Mouse (Mus musculus) lung, embryonic 14.5 days (tissue): Measurements from ENCODE around the gene Mterf4. TPM values are rescaled to one million over a fixed set of nuclear protein-coding genes. Genes with fewer than 3 reads are reported as not detected.

Source experiments
- ATAC-seq: fragments of 200-750 bp; cut with Nextera tagmentation; 2 replicates; pipeline ENCODE4 v1.8.0; 2017; ENCODE audit warnings: mild to moderate bottlenecking, moderate TSS enrichment, moderate library complexity; ENCODE audit not compliant: insufficient read depth
- DNase-seq: peaks from one replicate; pipeline ENCODE4 v3.0.0-alpha.2; 2015
- H3K27ac ChIP-seq: fragments of 300-500 bp; sonication (generic); 2 replicates; pipeline ENCODE4 v1.5.1; 2014; ENCODE audit warnings: low read depth, mild to moderate bottlenecking, moderate library complexity
- H3K27me3 ChIP-seq: fragments of 300-500 bp; sonication (generic); 2 replicates; pipeline ENCODE4 v1.6.1; 2014; ENCODE audit warnings: low read length, control low read depth; ENCODE audit not compliant: insufficient read depth
- H3K36me3 ChIP-seq: fragments of 300-500 bp; sonication (generic); 2 replicates; pipeline ENCODE4 v1.6.1; 2014; ENCODE audit warnings: control low read depth; ENCODE audit not compliant: insufficient read depth
- H3K4me1 ChIP-seq: fragments of 300-500 bp; sonication (generic); 2 replicates; pipeline ENCODE4 v1.6.1; 2014; ENCODE audit warnings: antibody characterized with exemption, control low read depth; ENCODE audit not compliant: insufficient read depth
- H3K4me2 ChIP-seq: fragments of 300-500 bp; sonication (generic); 2 replicates; pipeline ENCODE4 v1.6.1; 2014; ENCODE audit warnings: mild to moderate bottlenecking
- H3K4me3 ChIP-seq: fragments of 300-500 bp; sonication (generic); 2 replicates; pipeline ENCODE4 v1.5.1; 2014; ENCODE audit warnings: low read depth, low read length
- H3K9ac ChIP-seq: fragments of 300-500 bp; sonication (generic); 2 replicates; pipeline ENCODE4 v1.6.1; 2014
- H3K9me3 ChIP-seq: fragments of 300-500 bp; sonication (generic); 2 replicates; pipeline ENCODE4 v1.6.1; 2016; ENCODE audit warnings: low read depth, low read length, control low read depth
- CTCF ChIP-seq: IDR thresholded peaks from 2 replicates; pipeline ENCODE4 v1.5.1; 2016; ENCODE audit warnings: antibody characterized with exemption, low read depth
- WGBS: fragments of 180-500 bp; shearing (Covaris S2); extraction: QIAGEN DNeasy Blood & Tissue Kit; methylation state at CpG from one replicate; pipeline ENCODE4 v1.1.7; 2014; 5-methylcytosine and 5-hydroxymethylcytosine counted together
- microRNA-seq: library from miRNA; unstranded; fragments of <30 nt; microRNA quantifications from one replicate; pipeline ENCODE4, GENCODE M21; 2016; ENCODE audit warnings: borderline number of aligned reads
- polyA plus RNA-seq: library from polyadenylated mRNA; unstranded; fragments of >200 nt; fragmentation: Nextera tagmentation; extraction: Ambion mirVana; gene quantifications from 2 replicates; pipeline ENCODE4 v1.2.1, GENCODE M21; 2014

Mterf4 gene
- polyA plus RNA-seq, 1 experiment from 2014 or later, result 28.2 TPM

GRCm38 (mm10) chr1:93268246-93268645 is 37.5 kb downstream of the Mterf4 start:
- 76% methylated on average over 2 of the region's 2 CpGs for WGBS
- no peaks in the 10 kb centered on the region for H3K4me1 ChIP-seq
- TF ChIP-seq CTCF, result no peak
- H3K4me3 ChIP-seq, result no peak overlapping the region
- no peak overlapping the region for H3K9ac ChIP-seq
- no peak overlapping the region for H3K4me2 ChIP-seq
- peaks cover 15% of the 10 kb centered on the region; the same call in 1 of the 2 replicates for H3K36me3 ChIP-seq
- DNase-seq (no peak), ATAC-seq (no peak)
- no peaks in the 10 kb centered on the region for H3K9me3 ChIP-seq
- no peak overlapping the region for H3K27ac ChIP-seq
- no peaks in the 10 kb centered on the region for H3K27me3 ChIP-seq

- 46% methylated on average over 3 of the region's 3 CpGs for WGBS
- Histone ChIP-seq H3K9me3 (no peaks in the 10 kb centered on the region), H3K4me2 (no peak overlapping the region), H3K36me3 (peaks cover 20% of the 10 kb centered on the region; the same call in 1 of the 2 replicates), H3K4me1 (no peaks in the 10 kb centered on the region), H3K27ac (no peak overlapping the region), H3K9ac (no peak overlapping the region), H3K27me3 (no peaks in the 10 kb centered on the region), H3K4me3 (no peak overlapping the region)
- no peak for TF ChIP-seq CTCF
- DNase-seq (no peak), ATAC-seq (no peak)
Measured at GRCm38 (mm10) chr1:93267207-93267606, 38.5 kb downstream of the Mterf4 start.

- Histone ChIP-seq H3K9ac (no peak overlapping the region), H3K4me2 (no peak overlapping the region), H3K27ac (no peak overlapping the region), H3K4me3 (no peak overlapping the region), H3K4me1 (no peaks in the 10 kb centered on the region), H3K27me3 (no peaks in the 10 kb centered on the region), H3K9me3 (no peaks in the 10 kb centered on the region), H3K36me3 (peaks cover 15% of the 10 kb centered on the region; the same call in 1 of the 2 replicates)
- ATAC-seq, result no peak
- TF ChIP-seq CTCF, result no peak
- 83% methylated on average over 1 of the region's 1 CpGs for WGBS
- DNase-seq, result no peak
Measured at GRCm38 (mm10) chr1:93257560-93257959, 48.2 kb downstream of the Mterf4 start.

- no peak overlapping the region for H3K27ac ChIP-seq
- H3K4me2 ChIP-seq, result no peak overlapping the region
Measured at GRCm38 (mm10) chr1:93255761-93256160, 50.0 kb downstream of the Mterf4 start.

GRCm38 (mm10) chr1:93252586-93252985 is 53.1 kb downstream of the Mterf4 start:
- WGBS, result 24% methylated on average over 2 of the region's 2 CpGs
- ATAC-seq, result no peak
- Histone ChIP-seq H3K9ac (no peak overlapping the region), H3K27me3 (no peaks in the 10 kb centered on the region), H3K9me3 (no peaks in the 10 kb centered on the region), H3K4me2 (no peak overlapping the region), H3K27ac (no peak overlapping the region), H3K4me3 (no peak overlapping the region), H3K36me3 (0 out of 2 replicates have a peak, but pooled peaks cover 4% of the 10 kb centered on the region), H3K4me1 (no peaks in the 10 kb centered on the region)
- peak; percentile 41 for DNase-seq
- no peak for TF ChIP-seq CTCF

More at GRCm38 (mm10) chr1:93255761-93256160, 50.0 kb downstream of the Mterf4 start:
- Histone ChIP-seq H3K9me3 (no peaks in the 10 kb centered on the region), H3K27me3 (no peaks in the 10 kb centered on the region), H3K4me3 (no peak overlapping the region), H3K4me1 (no peaks in the 10 kb centered on the region), H3K36me3 (0 out of 2 replicates have a peak, but pooled peaks cover 4% of the 10 kb centered on the region), H3K9ac (no peak overlapping the region)
- 89% methylated on average over 7 of the region's 7 CpGs for WGBS
- DNase-seq (no peak), ATAC-seq (no peak)
- TF ChIP-seq CTCF, result no peak

Small RNA genes lying within 50 kb of the gene (microRNA-seq; reads per million reads assigned to microRNA genes)
- gene Mir6345 (not detected), gene Mir6901 (0.95 reads per million), gene Mir6902 (not detected)

Other genes starting within 250 kb of the Mterf4 start
- gene Kif1a, start 204.0 kb downstream of the Mterf4 start, polyA plus RNA-seq, result 8.6 and 11.2 TPM in 2 replicates
- 0.27 TPM in 1 of 2 replicates, not detected in the other for gene Agxt, start 170.7 kb downstream of the Mterf4 start, polyA plus RNA-seq
- gene 2310007B03Rik, start 145.0 kb downstream of the Mterf4 start, polyA plus RNA-seq, result 9.5 TPM in 2 replicates
- gene Crocc2, start 137.2 kb downstream of the Mterf4 start, polyA plus RNA-seq, result 2.8 and 3.7 TPM in 2 replicates
- gene Sned1, start 70.1 kb downstream of the Mterf4 start, polyA plus RNA-seq, result 27.8 and 30.1 TPM in 2 replicates
- gene Ppp1r7, start 36.9 kb upstream of the Mterf4 start, polyA plus RNA-seq, result 69.5 and 76.5 TPM in 2 replicates
- 20.0 and 20.9 TPM in 2 replicates for gene Pask, start 37.6 kb upstream of the Mterf4 start, polyA plus RNA-seq
- gene Ano7, start 68.0 kb upstream of the Mterf4 start, polyA plus RNA-seq, result 0.08 and 0.51 TPM in 2 replicates
- 153 and 160 TPM in 2 replicates for gene Hdlbp, start 172.9 kb upstream of the Mterf4 start, polyA plus RNA-seq
- 6.8 TPM in 2 replicates for gene Farp2, start 206.2 kb upstream of the Mterf4 start, polyA plus RNA-seq